Mouse (Mus musculus): ENCODE measurements around the gene Myo1f. TPM values are rescaled to one million over a fixed set of nuclear protein-coding genes. Genes with fewer than 3 reads are reported as not detected.

Gene Myo1f
- total and polyA plus RNA-seq, 3 experiments = 13.6 to 27.5 (median 19.5) TPM

DNA sequence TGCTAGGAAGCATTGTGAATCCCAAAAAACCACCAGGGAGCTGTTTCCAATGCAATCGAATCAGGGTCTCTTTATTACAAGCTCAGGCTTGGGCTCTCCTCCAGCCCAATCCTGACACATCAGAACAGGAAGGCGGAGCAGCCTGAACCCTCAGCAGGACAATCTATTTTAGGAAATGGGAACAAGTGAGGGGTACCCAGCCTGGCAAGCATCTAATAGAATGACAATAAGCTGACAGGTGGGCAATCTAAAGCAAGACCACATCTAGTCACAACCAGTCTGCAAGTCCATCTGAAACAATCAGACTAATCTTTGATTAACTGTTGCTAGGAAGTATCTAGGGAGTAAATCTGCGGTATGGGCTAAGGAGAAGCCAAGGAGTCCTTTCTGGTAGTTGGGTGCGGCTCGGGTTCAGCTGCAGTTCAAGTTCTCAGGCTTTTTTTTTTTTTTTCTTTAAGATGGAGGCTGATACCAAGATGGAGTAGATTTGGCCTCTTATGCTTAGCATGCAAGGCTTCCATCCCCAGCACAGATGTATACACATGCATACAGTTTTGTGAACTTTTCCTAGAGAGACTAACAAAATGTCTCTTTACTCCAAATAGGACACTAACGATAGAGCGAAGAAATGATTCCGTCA lies 44.4 kb downstream of the Myo1f start:
- peaks cover 9 to 65% of the 10 kb centered on the region in 2 experiments for H3K36me3 ChIP-seq (replicated peaks in 1 of 2; ENCODE audit: control insufficient read depth in 1 of 2, insufficient read depth in 1 of 2, low read length in 1 of 2)
- dilution Hi-C loops (cut with MboI; ENCODE audit: extremely low pct_ligation_motif_present, extremely low pct_unique_long_range_greater_than_20kb, low sequenced_read_pairs) = no loop called here

GRCm38 (mm10) chr17:33600831-33601230 lies 45.3 kb downstream of the Myo1f start:
- H3K4me1 ChIP-seq (ENCODE audit: control insufficient read depth in 1 of 2, insufficient read depth in 2 of 2) = no peaks in the 10 kb centered on the region
- no peak overlapping the region for H3K4me2 ChIP-seq (ENCODE audit: insufficient read depth, low read depth, poor library complexity, severe bottlenecking)
- H3K9me3 ChIP-seq (replicated peaks; ENCODE audit: low read length) = peaks cover 6% of the 10 kb centered on the region
- no peaks in the 10 kb centered on the region for H3K79me2 ChIP-seq (replicated peaks; ENCODE audit: control insufficient read depth, extremely low read depth, insufficient read depth, poor library complexity, severe bottlenecking)
- no peaks in the 10 kb centered on the region for H3K27me3 ChIP-seq (replicated peaks)
- in situ Hi-C loops (cut with MboI; ENCODE audit: low pct_ligation_motif_present, low pct_unique_long_range_greater_than_20kb, low sequenced_read_pairs) = no loop called here
- DNase-seq (ENCODE audit: extremely low read depth) = no peak
- H3K4me3 ChIP-seq (replicated peaks in 1 of 3; ENCODE audit: low read depth in 2 of 3, low read length in 2 of 3, poor library complexity in 1 of 3) = no peak overlapping the region
- dilution Hi-C loops (cut with MboI; ENCODE audit: extremely low pct_ligation_motif_present, extremely low pct_unique_long_range_greater_than_20kb, low sequenced_read_pairs) = no loop called here
- TF ChIP-seq JUND (conservative IDR thresholded peaks at IDR 0.05; ENCODE audit: low read depth, low read length) (no peak), ZKSCAN1 (IDR thresholded peaks at IDR 0.05; ENCODE audit: borderline replicate concordance, low read depth, low read length) (no peak), UBTF (IDR thresholded peaks at IDR 0.05; ENCODE audit: low read depth, low read length) (no peak), ZMIZ1 (IDR thresholded peaks at IDR 0.05; ENCODE audit: low read depth, low read length) (no peak), GABPA (IDR thresholded peaks at IDR 0.05; ENCODE audit: insufficient replicate concordance, low read depth, low read length) (no peak), KAT2A (IDR thresholded peaks at IDR 0.05; ENCODE audit: insufficient replicate concordance, low read length) (no peak), E2F4 (IDR thresholded peaks at IDR 0.05; ENCODE audit: insufficient replicate concordance, low read depth, low read length) (no peak), MEF2A (IDR thresholded peaks at IDR 0.05; ENCODE audit: borderline replicate concordance, low read depth, low read length) (no peak), MYC (IDR thresholded peaks at IDR 0.05; ENCODE audit: low read depth, low read length) (no peak), POLR2A (IDR thresholded peaks at IDR 0.05; ENCODE audit: low read depth, low read length) (no peak), MAX (IDR thresholded peaks at IDR 0.05; ENCODE audit: low read length) (no peak), CTCF (conservative IDR thresholded peaks at IDR 0.05 in 1 of 2, IDR thresholded peaks at IDR 0.05 in 1 of 2; ENCODE audit: low read depth in 2 of 2, low read length in 2 of 2) (no peak), MAFK (IDR thresholded peaks at IDR 0.05; ENCODE audit: insufficient replicate concordance, low read length) (no peak), RCOR1 (conservative IDR thresholded peaks at IDR 0.05; ENCODE audit: low read depth, low read length) (no peak), SIN3A (IDR thresholded peaks at IDR 0.05; ENCODE audit: low read length) (no peak), USF1 (IDR thresholded peaks at IDR 0.05; ENCODE audit: low read depth, low read length) (no peak), RAD21 (IDR thresholded peaks at IDR 0.05; ENCODE audit: low read depth, low read length) (no peak), JUN (IDR thresholded peaks at IDR 0.05; ENCODE audit: insufficient read depth, low read depth, low read length) (no peak), TBP (conservative IDR thresholded peaks at IDR 0.05; ENCODE audit: low read depth, low read length) (no peak)
- H3K9ac ChIP-seq (ENCODE audit: insufficient read depth, low read depth) = no peak overlapping the region
- H3K27ac ChIP-seq (ENCODE audit: insufficient read depth, low read depth) = no peak overlapping the region
- peaks cover 9 to 67% of the 10 kb centered on the region in 2 experiments for H3K36me3 ChIP-seq (replicated peaks in 1 of 2; ENCODE audit: control insufficient read depth in 1 of 2, insufficient read depth in 1 of 2, low read length in 1 of 2)

More for the DNA sequence above, 44.4 kb downstream of the Myo1f start:
- Histone ChIP-seq H3K4me1 (ENCODE audit: control insufficient read depth in 1 of 2, insufficient read depth in 2 of 2) (no peaks in the 10 kb centered on the region), H3K4me3 (replicated peaks in 1 of 3; ENCODE audit: low read depth in 2 of 3, low read length in 2 of 3, poor library complexity in 1 of 3) (no peak overlapping the region), H3K9ac (ENCODE audit: insufficient read depth, low read depth) (no peak overlapping the region), H3K27ac (ENCODE audit: insufficient read depth, low read depth) (no peak overlapping the region), H3K27me3 (replicated peaks) (no peaks in the 10 kb centered on the region), H3K4me2 (ENCODE audit: insufficient read depth, low read depth, poor library complexity, severe bottlenecking) (no peak overlapping the region), H3K79me2 (replicated peaks; ENCODE audit: control insufficient read depth, extremely low read depth, insufficient read depth, poor library complexity, severe bottlenecking) (no peaks in the 10 kb centered on the region), H3K9me3 (replicated peaks; ENCODE audit: low read length) (peaks cover 6% of the 10 kb centered on the region)
- in situ Hi-C loops (cut with MboI; ENCODE audit: low pct_ligation_motif_present, low pct_unique_long_range_greater_than_20kb, low sequenced_read_pairs) = no loop called here
- DNase-seq (ENCODE audit: extremely low read depth) = no peak
- no peak for TF ChIP-seq BHLHE40 (IDR thresholded peaks at IDR 0.05; ENCODE audit: low read depth, low read length)
- no peak for TF ChIP-seq CTCF (conservative IDR thresholded peaks at IDR 0.05 in 1 of 2, IDR thresholded peaks at IDR 0.05 in 1 of 2; ENCODE audit: low read depth in 2 of 2, low read length in 2 of 2)
- no peak for TF ChIP-seq JUND (conservative IDR thresholded peaks at IDR 0.05; ENCODE audit: low read depth, low read length)
- no peak for TF ChIP-seq UBTF (IDR thresholded peaks at IDR 0.05; ENCODE audit: low read depth, low read length)
- no peak for TF ChIP-seq HCFC1 (IDR thresholded peaks at IDR 0.05; ENCODE audit: low read depth, low read length)
- TF ChIP-seq MEF2A (IDR thresholded peaks at IDR 0.05; ENCODE audit: borderline replicate concordance, low read depth, low read length) = no peak
- no peak for TF ChIP-seq MAZ (IDR thresholded peaks at IDR 0.05; ENCODE audit: low read depth, low read length)
- no peak for TF ChIP-seq MXI1 (IDR thresholded peaks at IDR 0.05; ENCODE audit: low read depth, low read length)
- TF ChIP-seq POLR2AphosphoS2 (IDR thresholded peaks at IDR 0.05; ENCODE audit: low read depth, low read length) = no peak
- no peak for TF ChIP-seq E2F4 (IDR thresholded peaks at IDR 0.05; ENCODE audit: insufficient replicate concordance, low read depth, low read length)
- no peak for TF ChIP-seq POLR2A (IDR thresholded peaks at IDR 0.05; ENCODE audit: low read depth, low read length)
- TF ChIP-seq KAT2A (IDR thresholded peaks at IDR 0.05; ENCODE audit: insufficient replicate concordance, low read length) = no peak

Measured in CH12.LX (cell line).